Mouse (Mus musculus) kidney, adult 8-10 months (tissue): ENCODE measurements around the gene Gpr18.

ENCODE experiments used
- DNase-seq, 2 experiments: peaks; one replicate each; pipeline ENCODE4 v3.0.0; 2022

The Gpr18 gene

DNA sequence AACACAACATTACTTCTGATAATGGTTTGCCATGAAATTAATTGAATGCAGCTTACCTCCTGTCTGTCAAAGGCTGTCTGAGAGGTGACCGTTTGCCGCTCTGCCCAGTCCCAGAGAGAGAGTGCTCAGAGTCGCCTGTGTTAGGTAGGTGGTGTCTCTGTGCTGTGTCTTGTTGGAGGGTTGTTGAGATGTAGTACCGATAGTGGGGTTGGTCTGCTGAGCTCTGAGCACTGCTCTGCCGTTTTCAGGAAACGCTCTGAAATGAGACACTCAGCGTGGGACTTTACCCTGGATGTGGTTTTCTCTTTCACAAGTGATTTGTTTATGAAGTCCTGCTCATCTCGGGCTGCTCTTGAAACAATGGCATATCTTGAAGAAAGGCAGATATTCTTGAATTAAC, at the start of gene Gpr18:
Gene Gpr18, minus strand, starts transcription at position 161 of the 400 bp plus-strand sequence.
- no peak for DNase-seq

DNA sequence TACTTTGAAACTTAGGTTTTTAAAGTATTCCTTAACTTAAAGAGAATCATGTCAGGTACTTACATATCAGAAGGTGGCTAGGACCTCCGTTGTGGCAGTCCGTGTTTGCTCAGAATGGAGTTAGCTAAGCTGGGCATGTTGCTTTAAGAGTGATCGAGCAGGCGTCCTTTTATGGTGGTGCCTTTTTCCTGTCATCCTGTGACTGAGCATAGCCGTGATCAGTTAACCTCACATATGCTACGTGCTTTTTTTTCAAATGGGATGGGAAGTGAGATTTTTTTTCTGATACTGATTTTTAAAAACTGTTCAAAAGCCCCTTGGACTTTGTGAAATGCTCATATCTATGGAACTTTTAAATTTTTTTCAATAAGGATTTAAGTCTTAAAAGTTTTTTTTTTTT, 49.4 kb upstream of the Gpr18 start, which contains the start of gene Gpr183:
Gene Gpr183, minus strand, starts transcription at position 206 of the 400 bp plus-strand sequence.
- no peak for DNase-seq

DNA sequence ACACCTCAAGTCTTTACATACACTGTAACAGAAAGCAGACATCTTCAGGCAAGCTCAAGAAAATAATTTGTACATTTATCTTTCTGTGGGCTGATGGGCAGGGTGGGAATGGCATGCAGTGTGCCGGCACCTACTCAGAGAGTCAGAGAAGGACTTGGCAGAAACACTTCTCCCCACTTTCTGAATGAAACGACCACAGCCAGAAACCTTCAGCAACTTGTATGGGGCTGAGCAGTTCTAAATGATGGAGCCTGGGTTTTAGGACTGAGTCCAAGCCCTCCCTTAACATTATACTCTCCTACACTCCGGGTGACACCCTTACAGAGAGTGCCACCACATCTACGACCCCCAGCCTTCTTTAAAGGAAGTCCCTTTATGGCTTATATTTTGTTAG, 48.4 kb upstream of the Gpr18 start:
- no peak for DNase-seq

DNA sequence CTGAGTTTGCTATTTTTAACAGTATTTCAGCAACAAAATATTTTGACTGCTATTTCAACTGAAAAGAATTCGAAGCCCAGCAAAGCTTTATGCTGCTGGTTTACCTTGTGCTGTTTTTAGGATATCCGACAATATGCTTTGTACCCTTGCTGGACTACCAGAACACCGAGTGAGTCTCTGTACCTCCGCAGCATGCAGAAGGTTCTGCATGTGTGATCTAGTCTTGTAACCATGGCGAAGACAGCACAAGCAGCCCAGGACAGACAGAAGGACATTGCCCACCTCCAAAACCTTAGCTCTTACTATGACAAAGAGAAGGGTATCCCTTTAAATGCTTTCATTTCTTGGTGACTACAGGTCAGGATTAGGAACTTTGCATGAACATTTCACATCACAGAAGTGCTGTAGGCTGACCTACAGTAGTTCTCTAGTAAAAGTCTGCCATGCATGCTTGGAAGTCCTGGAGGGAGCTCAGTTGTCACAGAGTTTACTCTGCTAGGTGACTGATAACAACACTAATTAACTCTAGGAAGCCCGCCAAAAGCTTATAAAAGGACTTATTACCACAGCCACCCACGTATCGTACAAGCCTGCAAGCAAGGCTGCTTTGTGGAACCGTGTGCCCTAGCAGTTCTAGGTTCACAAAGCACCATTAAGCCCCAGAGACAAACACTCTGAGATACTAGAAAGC, 47.8 kb upstream of the Gpr18 start:
- DNase-seq, result no peak

DNA sequence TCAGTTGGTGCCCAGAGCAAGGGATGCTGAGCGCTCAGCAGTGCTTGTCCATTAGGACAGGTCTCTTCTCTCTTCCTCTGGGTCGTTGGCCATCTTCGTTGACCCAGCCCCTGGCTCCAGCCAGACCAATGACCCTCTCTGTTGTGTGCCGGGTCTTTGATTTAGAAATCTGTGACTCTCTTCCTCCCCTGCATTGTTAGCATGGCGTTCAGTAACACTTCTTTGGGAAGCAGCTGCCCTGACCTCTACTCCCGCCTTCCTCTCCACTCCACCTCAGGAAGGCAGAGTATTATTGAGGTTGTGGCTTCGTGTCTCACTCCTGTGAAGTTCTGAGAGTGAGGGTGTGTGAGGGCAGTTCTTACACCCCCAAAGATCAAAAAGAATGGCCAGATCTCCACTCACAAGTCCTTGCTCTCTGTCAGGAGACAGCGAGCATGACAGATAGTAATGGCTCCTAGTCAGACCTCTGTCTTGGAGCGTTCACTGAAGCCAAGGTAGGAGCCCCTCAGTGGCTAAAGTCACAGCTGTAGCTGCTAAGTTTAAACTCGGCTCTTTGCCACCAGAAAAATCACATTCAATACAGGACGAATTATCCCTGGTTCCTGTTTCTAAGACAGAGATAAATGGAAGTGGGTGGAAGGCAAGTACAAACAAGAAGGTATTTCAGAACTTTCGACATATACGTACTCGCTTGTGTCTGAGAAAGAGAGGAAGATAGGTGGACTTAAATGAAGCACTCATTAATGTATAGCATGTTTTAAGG, 46.7 kb upstream of the Gpr18 start:
- DNase-seq, result no peak

DNA sequence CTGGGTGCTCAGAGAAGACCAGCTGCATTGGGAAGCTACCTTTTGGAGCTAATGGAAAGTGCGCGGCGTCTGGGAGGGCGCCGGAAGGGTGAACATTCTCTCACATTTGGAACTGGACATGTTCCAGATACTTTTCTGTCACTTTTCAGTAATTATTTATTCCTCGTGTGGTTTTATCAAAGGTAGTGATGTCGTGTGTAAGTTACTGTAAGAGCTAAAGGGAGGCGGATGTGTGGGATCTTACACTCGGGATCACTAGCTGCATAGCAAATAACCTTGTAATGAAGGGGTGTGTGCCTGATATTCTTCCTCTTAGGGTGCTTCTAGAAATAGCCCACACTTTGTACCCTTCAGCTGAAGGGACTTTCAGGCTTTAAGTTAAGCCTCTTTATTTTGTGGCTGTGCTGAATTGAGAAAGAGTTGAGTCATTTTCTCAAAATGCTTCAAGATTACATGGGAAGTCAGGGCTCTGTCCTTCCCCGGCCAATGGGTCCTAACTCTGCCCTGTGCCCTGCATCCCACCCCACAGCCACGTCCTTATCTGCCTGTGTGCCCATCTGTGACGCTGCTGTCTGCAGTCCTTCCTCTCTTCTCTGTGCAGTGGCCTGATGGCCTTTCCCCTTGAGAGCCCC, 46.0 kb upstream of the Gpr18 start:
- DNase-seq, result no peak

DNA sequence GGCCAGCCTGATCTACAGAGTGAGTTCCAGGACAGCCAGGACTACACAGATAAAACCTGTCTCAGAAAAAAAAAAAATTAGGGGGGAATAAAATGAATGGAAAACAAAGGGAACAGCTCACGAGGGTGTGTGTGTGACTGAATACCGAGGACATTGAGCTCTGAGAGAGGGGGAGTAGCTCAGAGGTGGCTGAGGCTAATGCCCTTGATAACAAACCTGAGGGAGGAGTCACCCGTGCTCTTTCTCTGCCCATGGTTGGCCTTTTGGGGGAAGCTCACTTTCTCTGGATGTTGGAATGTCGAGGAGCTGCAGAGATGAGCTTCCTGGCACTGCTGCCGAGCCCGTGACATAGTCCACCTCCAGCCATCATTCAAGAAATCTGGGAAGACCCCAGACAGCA, 45.4 kb upstream of the Gpr18 start:
- DNase-seq, result no peak

DNA sequence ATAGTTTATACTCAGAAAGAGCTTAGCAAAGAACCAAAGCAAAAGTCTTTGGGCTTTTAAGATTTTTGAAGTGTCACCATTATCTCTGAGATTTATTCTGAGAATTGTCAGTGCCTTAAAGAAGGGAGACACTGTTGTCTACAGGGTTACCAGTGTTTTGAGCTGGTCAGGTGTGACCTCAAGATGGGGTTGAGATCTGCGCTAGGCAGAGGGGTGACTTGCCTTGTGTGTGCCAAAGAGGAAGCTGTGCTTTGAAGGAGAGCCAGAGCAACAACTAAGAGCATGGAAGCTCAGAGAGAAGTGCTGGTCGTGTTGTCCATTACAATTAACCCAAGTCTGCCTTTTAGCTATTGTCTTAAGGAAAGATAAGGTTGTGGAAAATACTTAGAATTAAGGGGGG, 45.0 kb upstream of the Gpr18 start:
- DNase-seq, result no peak

DNA sequence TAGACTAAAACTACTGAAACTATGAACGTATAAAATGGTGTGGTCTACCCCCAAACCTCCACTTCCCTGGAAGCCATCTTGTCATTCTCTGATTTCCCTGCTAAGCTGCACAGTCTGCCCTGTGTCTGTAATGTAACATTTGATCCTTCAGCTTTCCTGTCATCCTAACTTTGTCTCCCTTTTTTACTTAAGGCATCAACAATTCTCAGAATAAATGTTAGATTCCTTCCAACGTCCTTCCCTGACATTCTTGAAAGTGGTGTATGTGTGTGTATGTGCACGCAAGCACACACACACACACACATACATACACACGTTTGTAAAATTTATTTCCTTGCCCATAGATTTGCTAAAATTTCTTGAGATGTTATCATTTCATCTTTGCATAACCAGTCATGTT, 44.5 kb upstream of the Gpr18 start:
- DNase-seq, result no peak

DNA sequence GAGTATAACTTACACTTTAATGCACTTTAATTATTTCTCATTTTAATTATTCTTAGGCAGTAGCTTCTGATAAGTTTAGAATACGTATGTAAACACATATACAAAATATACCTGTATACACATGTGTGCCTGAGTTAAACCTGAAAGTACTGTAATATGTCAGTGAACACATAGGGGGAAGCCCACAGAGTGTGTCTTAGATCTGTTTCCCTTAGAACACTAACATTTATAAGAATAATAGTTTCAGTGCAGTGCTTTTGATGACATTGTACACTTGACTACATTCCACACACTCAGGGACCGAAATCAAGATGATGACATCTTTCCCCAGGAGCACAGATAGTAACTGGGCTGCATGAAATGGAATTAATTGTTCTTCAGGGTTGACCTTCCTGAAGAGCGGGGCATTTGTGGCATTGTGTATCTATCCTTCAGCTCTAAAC, 44.0 kb upstream of the Gpr18 start:
- DNase-seq, result no peak

DNA sequence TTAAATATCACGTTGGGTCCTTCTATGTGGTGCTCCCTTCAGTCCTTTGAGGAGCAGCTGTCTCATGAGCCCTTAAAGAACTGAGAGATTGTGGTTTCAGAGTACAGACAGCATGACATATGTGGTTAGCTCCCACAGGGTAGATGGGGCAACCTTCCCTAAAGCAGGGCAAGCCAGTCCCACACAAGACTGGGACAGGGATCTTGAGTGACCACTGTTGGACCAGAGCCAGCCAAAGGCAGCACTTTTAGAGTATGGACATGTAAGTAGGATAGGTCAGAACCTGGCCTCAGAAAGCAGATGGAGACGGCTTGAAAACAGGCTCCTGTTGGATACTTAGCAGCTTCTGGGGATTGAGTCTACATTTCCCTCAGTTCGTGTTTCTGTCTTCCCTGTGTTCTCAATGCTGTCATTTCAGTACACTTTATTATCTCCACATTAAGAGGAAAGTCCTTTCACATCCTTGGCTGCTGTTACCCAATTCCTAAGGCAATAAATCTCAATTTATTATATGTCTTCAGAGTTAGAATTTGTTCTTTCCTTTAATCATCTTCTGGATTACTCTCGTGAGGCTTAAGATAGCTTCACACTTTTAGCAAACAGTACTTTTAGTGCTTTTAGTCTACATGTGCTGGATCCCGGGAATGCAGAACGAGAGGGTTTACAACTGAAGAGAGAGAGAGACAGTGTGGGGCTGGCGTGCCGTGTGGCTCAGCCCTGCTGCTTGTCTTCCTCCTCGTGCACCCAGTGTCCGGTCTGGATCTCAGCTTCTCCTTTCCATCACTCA, 43.4 kb upstream of the Gpr18 start:
- DNase-seq, result no peak

DNA sequence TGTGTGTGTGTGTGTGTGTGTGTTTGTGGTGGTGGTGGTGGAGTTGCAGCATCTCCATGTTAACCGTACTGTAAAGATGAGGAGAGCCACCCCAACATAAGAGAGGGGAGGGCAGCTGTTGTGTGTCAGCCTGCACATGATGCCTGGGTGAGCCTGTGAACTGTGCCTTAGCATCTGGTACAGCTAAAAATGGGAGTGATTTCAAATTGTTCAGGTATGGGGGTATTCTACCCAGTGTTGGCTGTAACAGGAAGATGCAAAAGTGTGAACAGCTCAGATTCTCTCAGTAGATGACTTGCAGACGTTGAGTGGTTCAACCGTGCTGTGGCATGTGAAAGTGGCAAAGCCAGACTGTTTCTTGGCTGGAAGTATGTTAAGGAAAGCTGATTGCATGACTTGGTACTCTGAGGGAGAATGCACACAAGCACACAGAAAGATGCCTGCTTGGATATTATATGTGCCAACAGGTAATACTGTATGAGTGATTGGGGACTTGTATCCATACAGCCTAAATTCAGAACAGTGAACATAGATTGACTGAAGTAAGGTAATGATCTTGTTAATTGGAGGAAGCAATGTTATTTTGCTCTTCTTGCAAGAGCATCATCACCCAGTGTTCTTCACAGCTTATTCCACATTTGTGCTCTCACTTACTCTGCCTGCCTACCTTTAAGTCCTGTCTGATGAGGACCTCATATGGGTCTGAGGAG, 42.6 kb upstream of the Gpr18 start:
- no peak for DNase-seq

DNA sequence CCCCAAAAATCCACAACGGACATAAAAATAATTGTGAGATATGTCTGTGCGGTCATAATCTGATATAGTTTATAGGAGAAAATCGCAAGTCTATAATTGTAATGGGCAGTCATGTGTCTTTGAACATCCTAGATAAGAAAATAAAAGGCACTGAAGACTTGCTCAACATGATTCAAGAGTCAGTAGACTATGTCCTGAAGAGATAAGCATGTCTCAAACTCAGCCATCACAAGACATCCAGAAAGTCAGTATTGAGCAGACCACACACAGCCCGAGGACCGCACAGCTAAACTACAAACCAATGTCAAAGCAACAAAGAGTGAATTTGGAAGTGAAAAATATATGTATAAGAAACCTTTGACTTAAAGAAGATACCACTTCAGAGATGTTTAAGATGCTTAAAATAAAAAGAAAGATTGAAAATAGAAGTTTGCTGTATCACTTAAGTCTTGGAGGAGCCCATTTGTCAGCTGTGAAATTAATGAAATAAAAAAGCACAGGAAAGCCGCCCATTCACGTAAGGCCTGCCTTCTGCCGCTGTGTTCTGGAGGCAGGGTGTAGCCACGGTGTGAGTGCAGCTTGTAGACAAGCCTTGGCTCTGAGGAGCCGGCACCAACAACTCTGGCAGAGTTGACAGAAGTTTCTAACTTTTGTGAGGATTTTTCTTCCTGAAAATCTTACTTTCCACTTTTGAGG, 41.7 kb upstream of the Gpr18 start:
- no peak for DNase-seq

DNA sequence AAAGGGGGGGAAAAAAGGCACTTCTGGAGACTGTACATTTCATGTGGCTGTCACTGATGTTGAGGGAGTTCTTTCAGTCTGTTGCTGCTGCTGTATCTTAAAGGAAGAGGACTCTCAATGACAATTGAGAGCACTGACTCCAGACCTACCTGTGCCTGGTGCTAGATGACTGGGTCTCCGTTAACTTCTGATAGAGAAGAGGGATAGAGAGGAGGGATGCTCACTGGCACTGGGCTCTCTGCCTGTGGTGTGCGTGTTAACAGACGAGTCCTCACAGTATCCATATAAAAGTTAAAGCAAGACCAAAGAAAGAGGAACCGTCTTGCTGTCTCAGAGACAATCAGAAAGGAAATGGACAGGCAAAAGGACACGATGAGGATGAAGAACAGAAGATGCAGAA, 40.7 kb upstream of the Gpr18 start:
- DNase-seq, result no peak

DNA sequence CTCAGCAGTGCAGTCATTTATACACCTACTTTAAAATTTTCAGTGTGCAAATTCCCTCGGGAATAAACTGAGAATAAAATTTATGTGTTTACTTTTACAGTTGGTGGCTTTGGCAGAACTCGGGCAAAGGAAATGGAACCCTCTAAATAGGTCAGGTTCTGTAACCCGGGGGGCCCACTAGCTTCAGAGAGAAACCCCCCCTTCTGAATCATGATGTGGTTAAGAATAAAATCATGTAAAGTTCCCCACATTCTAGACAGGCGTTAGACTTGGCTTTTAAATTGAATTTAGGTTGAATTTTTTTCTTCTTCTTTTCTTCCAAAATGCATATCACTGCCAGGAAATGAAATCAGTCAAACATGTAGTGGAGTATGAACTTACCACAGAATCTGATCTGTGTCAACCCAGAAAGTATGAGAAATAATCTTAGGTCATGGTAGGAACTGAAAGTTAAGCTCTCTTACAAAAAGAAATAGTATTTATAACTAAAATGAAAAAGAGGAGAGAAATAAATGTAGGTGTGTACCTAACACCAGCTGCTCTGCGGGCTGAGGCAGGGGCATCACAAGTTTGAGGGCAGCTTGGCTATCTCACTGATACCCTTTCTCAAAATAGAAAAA, 39.7 kb upstream of the Gpr18 start:
- DNase-seq, result no peak

DNA sequence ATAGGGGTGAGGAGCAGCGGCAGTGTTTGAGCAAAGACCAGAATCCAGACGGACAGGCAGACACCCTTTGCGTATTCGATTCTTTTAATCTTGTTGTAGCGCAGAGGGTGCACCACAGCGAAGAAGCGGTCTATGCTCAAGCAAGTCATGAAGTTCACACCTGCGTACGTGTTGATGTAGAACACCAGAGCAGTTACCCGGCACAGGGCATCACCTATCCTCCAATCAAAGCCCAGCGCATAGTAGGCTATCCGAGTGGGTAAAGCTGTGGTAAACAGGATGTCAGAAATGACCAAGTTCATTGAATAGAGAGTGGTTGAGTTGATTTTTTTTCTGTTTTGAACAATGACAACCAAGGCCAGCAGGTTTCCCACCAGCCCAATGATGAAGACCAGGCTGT, 39.0 kb upstream of the Gpr18 start:
- DNase-seq, result no peak

DNA sequence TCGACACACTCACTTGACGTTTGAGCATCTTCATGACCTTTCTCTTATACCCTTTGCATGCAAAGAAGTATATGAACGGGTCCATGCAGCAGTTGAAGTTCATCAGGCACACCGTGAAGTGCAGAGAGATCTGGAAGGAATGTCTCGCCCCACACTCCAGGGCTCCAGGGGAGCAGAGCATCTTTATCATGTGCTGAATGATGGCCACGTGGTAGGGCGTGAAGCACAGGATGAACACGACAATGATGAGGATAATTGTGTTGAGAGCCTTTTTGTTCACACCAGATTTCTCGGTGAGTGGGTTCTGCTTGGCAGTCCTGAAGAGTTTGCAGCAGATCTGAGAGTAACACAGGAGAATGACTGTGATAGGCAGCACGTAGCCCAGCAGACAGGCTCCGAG, 38.5 kb upstream of the Gpr18 start:
- DNase-seq, result no peak

DNA sequence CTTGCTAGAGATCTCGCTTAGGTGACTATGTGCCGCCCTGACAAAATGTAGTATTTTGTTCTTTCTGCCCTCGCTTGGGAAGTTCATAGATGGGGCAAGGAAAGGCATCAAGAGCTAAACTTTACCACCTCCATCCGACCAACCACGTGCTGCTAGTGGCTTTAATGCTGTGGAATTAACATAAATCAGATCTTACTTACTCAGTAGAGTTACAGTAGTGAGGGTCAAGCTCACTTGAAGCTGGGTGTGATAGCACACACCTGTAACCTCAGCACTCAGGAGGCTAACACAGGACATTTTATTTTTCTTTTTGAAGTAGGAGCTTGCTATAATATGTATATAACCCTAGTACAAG, 36.4 kb upstream of the Gpr18 start:
- DNase-seq, result no peak

DNA sequence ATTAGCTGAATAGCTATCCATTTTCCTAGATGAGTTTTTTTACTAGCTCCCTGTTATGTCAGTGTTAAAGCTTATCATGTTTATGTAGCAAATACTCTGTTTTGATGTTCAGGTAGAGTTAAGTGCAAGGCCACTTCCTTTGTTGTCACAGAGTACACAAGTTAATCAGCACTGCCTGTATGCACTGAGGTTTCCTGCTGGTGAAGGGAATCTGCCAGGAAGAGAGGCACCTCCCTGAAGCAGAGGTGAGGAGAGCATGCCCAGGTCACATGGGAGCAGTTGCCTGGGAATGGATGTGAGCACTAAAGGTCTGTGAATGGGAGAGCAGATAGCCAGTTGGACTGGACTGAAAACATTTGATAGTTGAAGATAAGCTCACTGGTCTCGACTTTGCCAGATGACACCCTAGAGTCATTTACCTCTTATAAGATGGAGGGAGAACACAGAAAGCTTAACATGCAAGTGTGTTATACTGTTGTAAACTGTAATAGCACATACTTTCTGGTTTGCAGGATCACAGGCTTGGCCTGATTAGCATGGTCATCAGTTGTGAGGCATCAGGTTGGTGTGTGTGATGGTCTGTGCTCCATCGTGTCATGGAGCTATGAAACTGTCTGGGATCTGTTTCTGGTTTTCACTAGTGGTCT, 35.9 kb upstream of the Gpr18 start:
- no peak for DNase-seq

DNA sequence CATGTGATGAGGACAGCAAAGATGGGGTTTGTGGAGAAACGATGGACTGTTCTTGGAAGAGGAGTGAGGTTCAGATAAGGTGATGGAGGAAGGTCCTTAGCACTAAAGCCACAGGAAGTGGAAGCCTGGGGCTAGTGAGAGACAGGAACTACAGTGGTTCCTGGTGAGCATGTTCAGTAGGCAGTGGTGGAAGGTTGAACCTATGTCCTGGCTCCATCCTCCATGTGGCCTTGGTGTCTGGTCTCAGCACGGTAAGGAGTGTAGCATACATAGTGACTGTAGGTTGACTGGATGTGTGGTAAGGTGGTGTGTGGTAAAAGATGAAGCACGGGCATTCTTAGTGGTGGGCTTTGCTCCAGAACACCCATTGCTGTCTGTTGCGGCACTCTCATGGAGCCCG, 34.3 kb upstream of the Gpr18 start:
- no peak for DNase-seq

DNA sequence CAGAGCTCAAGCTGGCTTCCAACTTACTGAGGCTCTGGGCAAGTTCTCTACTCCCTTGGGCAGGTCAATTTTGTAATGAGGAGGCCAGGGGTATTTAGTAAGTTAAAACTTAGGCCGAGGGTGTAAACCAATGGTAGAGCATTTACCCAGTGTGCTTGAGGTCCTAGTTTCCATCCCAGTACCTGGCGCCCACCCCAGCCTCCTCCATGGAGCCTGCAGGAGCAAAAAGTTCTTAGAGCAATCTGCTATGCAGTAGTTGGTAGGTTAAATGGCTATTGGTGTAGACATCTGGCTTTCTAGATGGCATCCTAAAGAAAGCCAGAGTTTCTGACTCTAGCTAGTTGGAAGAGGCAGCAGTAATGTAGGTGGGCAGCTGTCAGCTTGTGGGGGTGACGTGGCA, 33.9 kb upstream of the Gpr18 start:
- DNase-seq, result no peak
